Mouse (Mus musculus): ENCODE data around the gene Clint1.

DNA sequence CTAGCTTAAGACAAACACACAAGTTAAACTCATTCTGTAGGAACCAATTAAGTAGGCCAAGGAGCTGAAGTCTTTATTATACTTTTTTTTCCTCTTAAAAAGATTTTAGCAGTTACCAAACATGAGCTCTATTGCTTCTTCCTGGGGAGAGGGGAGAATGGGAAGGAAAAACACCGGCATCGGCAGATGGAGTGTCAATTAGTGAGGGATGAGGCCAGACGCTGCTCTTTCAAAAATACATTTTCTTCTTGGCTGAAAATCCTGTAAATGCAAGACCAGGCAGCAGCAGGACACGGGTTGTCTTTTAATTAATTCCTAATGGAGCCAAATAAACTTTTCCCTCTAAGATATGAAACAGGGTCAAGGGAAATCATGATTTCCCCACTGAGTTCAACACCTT, 94.9 kb downstream of the Clint1 start:
- no peak for TF ChIP-seq CTCF (IDR thresholded peaks at IDR 0.05; ENCODE audit: borderline replicate concordance, control insufficient read depth, extremely low read depth, insufficient read depth, low read length, poor library complexity)
- no peak for TF ChIP-seq POLR2A (IDR thresholded peaks at IDR 0.05; ENCODE audit: control insufficient read depth, extremely low read depth, insufficient read depth, low read length, poor library complexity)

Measured in thymus, adult 2 months (tissue).